Mouse (Mus musculus) heart, embryonic 10.5 days (tissue): ENCODE measurements around the gene Arhgef5. TPM values are rescaled to one million over a fixed set of nuclear protein-coding genes. Genes with fewer than 3 reads are reported as not detected.
"Not testable (repeated sequence)": the region's sequence is repeated elsewhere in the genome, so short reads cannot be mapped to it uniquely, and the experiment has no call there.

Experiments
- DNase-seq: peaks from one replicate; pipeline ENCODE4 v3.0.0-alpha.2; 2017; ENCODE audit warnings: low spot score
- H3K27ac ChIP-seq: fragments of 300-500 bp; sonication (generic); 2 replicates; pipeline ENCODE4 v1.5.1; 2016; ENCODE audit warnings: mild to moderate bottlenecking
- H3K27me3 ChIP-seq: fragments of 300-500 bp; sonication (generic); 2 replicates; pipeline ENCODE4 v1.6.1; 2016; ENCODE audit warnings: mild to moderate bottlenecking; ENCODE audit not compliant: poor library complexity, insufficient read depth, severe bottlenecking
- H3K36me3 ChIP-seq: fragments of 300-500 bp; sonication (generic); 2 replicates; pipeline ENCODE4 v1.6.1; 2016; ENCODE audit warnings: mild to moderate bottlenecking, moderate library complexity
- H3K4me1 ChIP-seq: fragments of 300-500 bp; sonication (generic); 2 replicates; pipeline ENCODE4 v1.6.1; 2016; ENCODE audit warnings: mild to moderate bottlenecking
- H3K4me3 ChIP-seq: fragments of 300-500 bp; sonication (generic); 2 replicates; pipeline ENCODE4 v1.5.1; 2016; ENCODE audit warnings: mild to moderate bottlenecking, moderate library complexity
- H3K9me3 ChIP-seq: fragments of 300-500 bp; sonication (generic); 2 replicates; pipeline ENCODE4 v1.6.1; 2016; ENCODE audit warnings: mild to moderate bottlenecking, moderate library complexity
- WGBS: fragments of 180-500 bp; shearing (Covaris S2); methylation state at CpG from one replicate; pipeline ENCODE4 v1.1.7; 2016; 5-methylcytosine and 5-hydroxymethylcytosine counted together
- polyA plus RNA-seq: library from polyadenylated mRNA; unstranded; fragments of >200 nt; fragmentation: Nextera tagmentation; extraction: Ambion mirVana; gene quantifications from 2 replicates; pipeline ENCODE4 v1.2.1, GENCODE M21; 2016

Arhgef5 gene
- polyA plus RNA-seq, result 6.8 and 7.8 TPM in 2 replicates

- Histone ChIP-seq H3K4me3 (peak within 1 kb of the TSS; percentile 89), H3K27ac (peak within 1 kb of the TSS; percentile 91), H3K4me1 (peaks cover 17% of the 10 kb centered on the region), H3K36me3 (no peaks in the 10 kb centered on the region), H3K27me3 (peaks cover 5% of the 10 kb centered on the region; the same call in 1 of the 2 replicates), H3K9me3 (no peaks in the 10 kb centered on the region)
- DNase-seq, result no peak
- WGBS, result under 1% methylated on average over 41 of the region's 48 CpGs
Measured at GRCm38 (mm10) chr6:43265363-43266041, at the start of gene Arhgef5. Gene Arhgef5 (plus strand): TSS chr6:43265582.

DNA sequence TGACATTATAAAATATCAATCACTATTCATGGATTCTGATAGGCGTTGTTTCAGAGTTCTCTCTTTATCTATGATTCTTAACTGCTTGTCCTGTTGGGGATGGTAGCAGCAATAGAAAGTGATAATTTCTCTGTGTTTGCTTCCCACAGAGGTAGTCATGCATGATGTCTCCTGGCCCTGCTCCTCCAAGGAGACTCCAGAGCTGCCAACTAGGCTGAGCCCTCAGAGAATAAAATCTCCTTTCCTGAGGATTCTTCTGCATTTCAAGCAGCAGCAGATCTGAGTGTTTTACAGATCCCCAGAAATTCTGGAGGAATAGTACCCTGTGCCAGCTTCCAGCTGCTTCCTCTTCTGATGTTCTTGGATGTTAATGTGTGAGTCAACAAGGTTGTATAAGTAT lies 34.1 kb upstream of the Arhgef5 start, which contains the start of gene Olfr47:
Gene Olfr47, plus strand, starts transcription at position 275 of the 400 bp plus-strand sequence.
- not testable (repeated sequence) for H3K9me3 ChIP-seq, H3K4me3 ChIP-seq, H3K4me1 ChIP-seq, DNase-seq, H3K27me3 ChIP-seq, H3K36me3 ChIP-seq, H3K27ac ChIP-seq
- WGBS, result 69% methylated on average over 1 of the region's 1 CpGs

- H3K9me3 ChIP-seq, result no peaks in the 10 kb centered on the region
- H3K4me1 ChIP-seq, result no peaks in the 10 kb centered on the region
- H3K36me3 ChIP-seq, result no peaks in the 10 kb centered on the region
- DNase-seq, result no peak
- no peak overlapping the region for H3K4me3 ChIP-seq
- WGBS, result 13% methylated on average over 4 of the region's 4 CpGs
- no peaks in the 10 kb centered on the region for H3K27me3 ChIP-seq
- no peak overlapping the region for H3K27ac ChIP-seq
Measured at GRCm38 (mm10) chr6:43242061-43242460, 23.3 kb upstream of the Arhgef5 start.

DNA sequence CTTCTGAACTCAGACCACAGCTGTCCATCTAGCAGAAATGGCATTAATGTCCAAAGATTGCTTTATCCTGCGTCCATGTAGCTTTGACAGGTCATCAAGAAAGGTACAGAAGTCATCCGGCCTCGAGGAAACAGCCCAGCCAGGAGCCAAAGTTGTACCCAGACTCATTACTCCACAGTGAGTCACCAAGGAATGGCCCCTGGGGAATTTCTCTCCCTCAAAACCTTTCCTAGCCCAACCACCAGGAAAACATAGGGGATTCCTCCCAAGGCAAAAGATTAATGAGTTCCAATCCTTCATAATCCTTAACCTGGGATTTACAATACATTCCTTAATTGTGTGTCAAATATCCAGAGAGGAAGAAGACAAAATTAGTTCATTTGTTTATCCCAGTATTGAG lies 18.0 kb upstream of the Arhgef5 start:
- H3K27me3 ChIP-seq, result no peaks in the 10 kb centered on the region
- DNase-seq, result no peak
- no peak overlapping the region for H3K4me3 ChIP-seq
- H3K27ac ChIP-seq, result no peak overlapping the region
- no peaks in the 10 kb centered on the region for H3K9me3 ChIP-seq
- H3K36me3 ChIP-seq, result no peaks in the 10 kb centered on the region
- H3K4me1 ChIP-seq, result 0 out of 2 replicates have a peak, but pooled peaks cover 3% of the 10 kb centered on the region
- WGBS, result 48% methylated on average over 3 of the region's 3 CpGs

DNA sequence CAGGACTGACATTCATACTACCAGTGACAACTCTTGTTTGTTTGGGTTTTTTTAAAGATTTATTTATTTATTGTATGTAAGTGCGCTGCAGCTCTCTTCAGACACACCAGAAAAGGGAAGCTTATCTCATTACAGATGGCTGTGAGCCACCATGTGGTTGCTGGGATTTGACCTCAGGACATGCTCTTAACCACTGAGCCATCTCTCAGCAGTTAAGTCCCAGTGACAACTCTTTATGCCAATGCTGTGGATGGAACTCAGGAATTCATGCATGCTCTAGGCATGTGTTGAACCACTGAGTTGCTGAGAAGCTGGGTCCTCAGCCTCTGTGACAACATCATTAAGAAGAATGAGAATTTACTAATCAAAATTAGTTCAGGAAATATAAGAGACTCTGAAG lies 12.4 kb upstream of the Arhgef5 start:
- no peaks in the 10 kb centered on the region for H3K27me3 ChIP-seq
- WGBS, result 64% methylated on average over 1 of the region's 1 CpGs

GRCm38 (mm10) chr6:43254193-43254926 lies 11.0 kb upstream of the Arhgef5 start:
- Histone ChIP-seq H3K27ac (no peak overlapping the region), H3K36me3 (no peaks in the 10 kb centered on the region), H3K9me3 (no peaks in the 10 kb centered on the region), H3K27me3 (no peaks in the 10 kb centered on the region), H3K4me3 (no peak overlapping the region), H3K4me1 (0 out of 2 replicates have a peak, but pooled peaks cover 3% of the 10 kb centered on the region)
- WGBS, result 65% methylated on average over 7 of the region's 7 CpGs
- no peak for DNase-seq

More for the DNA sequence above, 12.4 kb upstream of the Arhgef5 start:
- DNase-seq, result no peak
- Histone ChIP-seq H3K9me3 (no peaks in the 10 kb centered on the region), H3K4me1 (0 out of 2 replicates have a peak, but pooled peaks cover 3% of the 10 kb centered on the region), H3K4me3 (no peak overlapping the region), H3K36me3 (no peaks in the 10 kb centered on the region), H3K27ac (no peak overlapping the region)

DNA sequence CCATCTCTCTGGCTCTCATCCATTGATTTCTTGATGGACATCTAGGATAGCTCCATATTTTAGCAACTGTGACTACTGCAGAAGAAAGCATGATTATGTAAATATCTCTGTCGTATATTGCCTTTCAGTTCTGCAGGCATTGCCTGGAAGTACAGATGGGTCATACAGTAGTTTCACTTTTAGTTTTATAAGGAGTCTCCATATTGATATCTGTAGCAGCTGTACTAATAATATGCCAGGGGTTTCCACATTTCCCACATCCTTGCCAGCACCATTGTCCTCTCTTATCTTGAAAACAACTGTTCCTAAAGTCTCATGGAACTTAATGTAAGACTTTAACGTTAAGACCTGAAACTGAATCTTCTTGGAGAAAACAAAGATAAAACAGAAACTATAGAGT lies 4.6 kb upstream of the Arhgef5 start:
- DNase-seq, result no peak
- no peaks in the 10 kb centered on the region for H3K9me3 ChIP-seq
- no peak overlapping the region for H3K4me3 ChIP-seq
- no peaks in the 10 kb centered on the region for H3K36me3 ChIP-seq
- H3K4me1 ChIP-seq, result 0 out of 2 replicates have a peak, but pooled peaks cover 8% of the 10 kb centered on the region
- no peak overlapping the region for H3K27ac ChIP-seq
- peaks cover 5% of the 10 kb centered on the region; the same call in 1 of the 2 replicates for H3K27me3 ChIP-seq
- 48% methylated on average over 2 of the region's 2 CpGs for WGBS

GRCm38 (mm10) chr6:43266356-43266755 lies 974 bp downstream of the Arhgef5 start:
- Histone ChIP-seq H3K4me3 (peak overlapping the region; percentile 89), H3K9me3 (no peaks in the 10 kb centered on the region), H3K36me3 (no peaks in the 10 kb centered on the region), H3K4me1 (peaks cover 17% of the 10 kb centered on the region), H3K27ac (peak overlapping the region; percentile 91), H3K27me3 (peaks cover 5% of the 10 kb centered on the region; the same call in 1 of the 2 replicates)
- no peak for DNase-seq
- WGBS, result under 1% methylated on average over 8 of the region's 8 CpGs

GRCm38 (mm10) chr6:43272597-43272996 lies 7.2 kb downstream of the Arhgef5 start:
- H3K4me3 ChIP-seq, result no peak overlapping the region
- peaks cover 16% of the 10 kb centered on the region for H3K36me3 ChIP-seq
- peak overlapping the region; percentile 24; the same call in 1 of the 2 replicates for H3K27ac ChIP-seq
- no peaks in the 10 kb centered on the region for H3K4me1 ChIP-seq
- H3K27me3 ChIP-seq, result no peaks in the 10 kb centered on the region
- H3K9me3 ChIP-seq, result no peaks in the 10 kb centered on the region
- DNase-seq, result no peak

GRCm38 (mm10) chr6:43274123-43274522 lies 8.7 kb downstream of the Arhgef5 start:
- H3K27ac ChIP-seq, result no peak overlapping the region
- DNase-seq, result no peak
- WGBS, result 82% methylated on average over 4 of the region's 4 CpGs
- H3K9me3 ChIP-seq, result no peaks in the 10 kb centered on the region
- H3K4me1 ChIP-seq, result no peaks in the 10 kb centered on the region
- H3K27me3 ChIP-seq, result no peaks in the 10 kb centered on the region
- H3K36me3 ChIP-seq, result peaks cover 16% of the 10 kb centered on the region
- no peak overlapping the region for H3K4me3 ChIP-seq

DNA sequence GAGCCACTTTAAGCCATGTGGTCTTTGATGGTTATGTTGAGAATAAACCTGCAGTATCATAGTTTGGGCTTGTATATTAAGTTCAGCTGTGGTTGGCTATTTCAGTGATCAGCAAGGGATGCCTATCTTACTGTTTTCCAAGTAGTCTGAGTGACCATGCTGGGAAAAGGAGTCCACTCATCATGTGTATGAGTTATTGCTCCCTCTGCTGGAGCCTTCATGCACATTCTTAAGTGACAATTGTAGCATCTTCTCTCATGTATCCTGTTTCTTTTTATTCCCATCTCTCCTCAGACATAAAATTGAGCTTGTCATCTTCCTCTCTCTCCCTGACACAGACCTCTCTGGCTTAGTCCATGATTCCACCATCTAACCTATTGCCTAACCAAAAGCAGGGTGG lies 12.9 kb downstream of the Arhgef5 start:
- Histone ChIP-seq H3K4me3 (no peak overlapping the region), H3K27me3 (no peaks in the 10 kb centered on the region), H3K4me1 (no peaks in the 10 kb centered on the region), H3K27ac (no peak overlapping the region), H3K9me3 (no peaks in the 10 kb centered on the region), H3K36me3 (peaks cover 31% of the 10 kb centered on the region)
- DNase-seq, result no peak

DNA sequence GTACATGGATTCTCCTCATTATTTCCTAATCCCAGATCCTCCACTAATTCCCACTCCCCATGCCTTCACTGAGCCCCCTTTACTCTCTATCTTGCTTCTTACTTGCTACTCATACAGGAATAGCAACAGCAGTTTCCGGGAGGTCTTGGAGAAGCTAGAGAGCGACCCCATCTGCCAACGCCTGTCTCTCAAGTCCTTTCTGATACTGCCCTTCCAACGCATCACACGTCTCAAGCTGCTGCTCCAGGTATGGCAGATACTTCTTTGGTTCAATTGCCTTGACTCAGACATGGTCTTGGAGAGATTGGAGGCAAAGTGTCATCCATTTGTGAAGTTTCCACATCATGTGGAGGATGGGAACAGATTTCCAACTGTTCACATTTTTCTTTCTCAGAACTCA lies 15.1 kb downstream of the Arhgef5 start:
- Histone ChIP-seq H3K36me3 (peaks cover 21% of the 10 kb centered on the region), H3K9me3 (no peaks in the 10 kb centered on the region), H3K4me3 (no peak overlapping the region), H3K4me1 (no peaks in the 10 kb centered on the region), H3K27me3 (no peaks in the 10 kb centered on the region), H3K27ac (no peak overlapping the region)
- DNase-seq, result peak; percentile 66
- WGBS, result 69% methylated on average over 5 of the region's 5 CpGs

GRCm38 (mm10) chr6:43292041-43292440 lies 26.7 kb downstream of the Arhgef5 start:
- no peaks in the 10 kb centered on the region for H3K27me3 ChIP-seq
- H3K4me1 ChIP-seq, result peaks cover 6% of the 10 kb centered on the region
- no peak overlapping the region for H3K4me3 ChIP-seq
- DNase-seq, result peak; percentile 53
- H3K36me3 ChIP-seq, result peaks cover 22% of the 10 kb centered on the region
- no peak overlapping the region for H3K27ac ChIP-seq
- WGBS, result 77% methylated on average over 3 of the region's 3 CpGs
- H3K9me3 ChIP-seq, result no peaks in the 10 kb centered on the region
